Mouse (Mus musculus) testis, adult 2 months (tissue): ENCODE data around the gene Cdc25b. TPM values are rescaled to one million over a fixed set of nuclear protein-coding genes. Genes with fewer than 3 reads are reported as not detected.

Source experiments
- H3K27ac ChIP-seq: fragments of 200-500 bp; 2 replicates; pipeline ENCODE4 v1.5.1; 2012; ENCODE audit warnings: low read depth, low read length; ENCODE audit not compliant: control insufficient read depth, insufficient read depth
- H3K27me3 ChIP-seq: fragments of 200-500 bp; 2 replicates; pipeline ENCODE4 v1.6.1; 2012; ENCODE audit warnings: mild to moderate bottlenecking, low read length, moderate library complexity; ENCODE audit not compliant: control insufficient read depth, insufficient read depth
- H3K36me3 ChIP-seq: fragments of 200-500 bp; 2 replicates; pipeline ENCODE4 v1.6.1; 2012; ENCODE audit warnings: mild to moderate bottlenecking, low read length; ENCODE audit not compliant: control insufficient read depth, insufficient read depth
- H3K4me1 ChIP-seq: fragments of 200-500 bp; 2 replicates; pipeline ENCODE4 v1.6.1; 2012; ENCODE audit warnings: low read length; ENCODE audit not compliant: control insufficient read depth, insufficient read depth
- H3K4me3 ChIP-seq: fragments of 200-500 bp; 2 replicates; pipeline ENCODE4 v1.5.1; 2012; ENCODE audit warnings: low read depth, mild to moderate bottlenecking, low read length, moderate library complexity, mixed read lengths; ENCODE audit not compliant: control insufficient read depth
- CTCF ChIP-seq: fragments of 200-500 bp; IDR thresholded peaks from 2 replicates; pipeline ENCODE4 v1.5.1; 2012; ENCODE audit warnings: low read depth, mild to moderate bottlenecking, inconsistent platforms, low read length, moderate library complexity; ENCODE audit not compliant: control insufficient read depth, insufficient read depth, insufficient replicate concordance
- POLR2A ChIP-seq: fragments of 200-500 bp; IDR thresholded peaks from 2 replicates; pipeline ENCODE4 v1.6.1; 2012; ENCODE audit warnings: low read depth, mild to moderate bottlenecking, inconsistent platforms, low read length, moderate library complexity; ENCODE audit not compliant: control insufficient read depth
- polyA plus RNA-seq: library from polyadenylated mRNA; depleted of rRNA; stranded (reverse); fragments of >200 nt; gene quantifications from 2 replicates; pipeline ENCODE4 v1.2.3, GENCODE M21; 2012; rRNA removed

The Cdc25b gene
- 2.9 and 3.1 TPM in 2 replicates for polyA plus RNA-seq

DNA sequence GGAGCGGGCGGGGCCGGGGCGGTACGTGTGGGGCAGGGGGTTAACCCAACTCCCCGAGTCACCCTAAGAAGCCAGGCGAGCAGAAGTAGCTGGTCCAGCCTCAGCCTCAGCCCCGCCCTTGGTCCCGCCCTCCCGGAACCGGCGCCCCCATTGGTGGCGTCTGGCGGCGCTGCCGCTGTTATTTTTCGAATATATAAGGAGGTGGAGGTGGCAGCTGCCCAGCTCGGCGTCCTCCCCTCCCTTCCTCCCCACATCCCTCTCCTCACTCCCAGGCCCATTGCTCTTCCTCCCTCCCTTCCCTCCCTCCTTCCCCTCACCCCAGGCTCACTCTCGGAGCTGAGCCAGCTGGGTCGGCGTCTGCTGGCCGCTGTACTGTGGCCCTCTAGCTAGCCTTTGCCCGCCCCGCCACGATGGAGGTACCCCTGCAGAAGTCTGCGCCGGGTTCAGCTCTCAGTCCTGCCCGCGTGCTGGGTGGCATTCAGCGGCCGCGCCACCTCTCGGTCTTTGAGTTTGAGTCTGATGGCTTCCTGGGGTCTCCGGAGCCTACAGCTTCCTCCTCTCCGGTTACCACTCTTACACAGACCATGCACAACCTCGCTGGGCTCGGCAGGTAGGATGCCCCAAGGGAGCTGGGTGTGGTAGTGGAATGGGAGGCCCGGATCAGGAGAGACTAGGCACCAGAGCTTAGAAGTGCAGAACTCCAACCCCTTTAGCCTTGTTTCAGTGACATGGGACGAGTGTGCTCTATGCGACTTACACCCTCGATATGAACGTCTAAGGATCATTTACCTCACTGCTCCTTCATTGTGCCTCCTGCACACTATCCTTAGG is at the start of gene Cdc25b, which contains the start of gene Spef1:
TSS of gene Cdc25b (plus strand) at position 179 of the 831 bp plus-strand sequence.
TSS of gene Spef1 (minus strand) at position 512 of the 831 bp plus-strand sequence.
- no peak within 1 kb of the TSS for H3K27ac ChIP-seq
- TF ChIP-seq CTCF (no peak), POLR2A (no peak)
- H3K27me3 ChIP-seq, result no peaks in the 10 kb centered on the region
- no peaks in the 10 kb centered on the region for H3K36me3 ChIP-seq
- peaks cover 10% of the 10 kb centered on the region for H3K4me1 ChIP-seq
- H3K4me3 ChIP-seq, result peak within 1 kb of the TSS; percentile 80

DNA sequence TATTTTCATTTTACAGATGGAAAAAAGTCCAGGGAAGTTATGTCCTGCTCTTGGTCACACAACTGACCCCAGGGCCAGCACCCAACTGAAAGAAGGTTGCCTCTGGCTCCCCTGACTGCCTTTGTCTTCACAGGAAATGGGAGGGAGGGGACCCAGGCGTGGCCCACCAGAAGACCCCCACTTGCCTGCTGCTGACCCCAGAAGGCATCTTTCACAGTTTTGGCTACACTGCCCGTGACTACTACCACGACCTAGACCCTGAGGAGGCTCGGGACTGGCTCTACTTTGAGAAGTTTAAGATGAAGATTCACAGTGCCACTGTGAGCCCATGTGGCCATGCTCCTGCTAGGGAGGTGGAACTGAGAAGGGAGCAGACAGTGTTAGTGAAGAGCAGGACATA is 48.5 kb upstream of the Cdc25b start:
- Histone ChIP-seq H3K4me3 (no peak overlapping the region), H3K27ac (no peak overlapping the region), H3K27me3 (no peaks in the 10 kb centered on the region), H3K36me3 (no peaks in the 10 kb centered on the region), H3K4me1 (peaks cover 6% of the 10 kb centered on the region; the same call in 1 of the 2 replicates)
- TF ChIP-seq POLR2A, result no peak
- TF ChIP-seq CTCF, result no peak

DNA sequence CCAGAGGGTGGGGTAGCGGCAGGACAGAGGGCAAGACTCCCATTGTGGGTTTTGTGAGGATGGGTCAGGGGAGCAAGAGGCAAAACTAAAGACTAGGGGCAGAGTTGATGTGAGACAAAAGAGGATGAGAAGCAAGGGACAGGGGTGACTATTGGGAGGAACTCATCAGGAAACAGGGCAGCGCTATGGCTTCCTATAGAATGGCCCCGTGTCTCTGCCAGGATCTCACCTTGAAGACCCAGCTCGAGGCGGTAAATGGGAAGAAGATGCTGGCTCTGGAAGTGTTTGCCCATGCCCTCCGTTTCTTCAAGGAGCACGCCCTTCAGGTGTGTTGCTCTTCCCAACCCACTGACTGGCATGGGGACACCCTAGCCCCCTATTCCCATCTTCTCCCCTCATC is 48.0 kb upstream of the Cdc25b start:
- Histone ChIP-seq H3K4me1 (peaks cover 6% of the 10 kb centered on the region; the same call in 1 of the 2 replicates), H3K27ac (no peak overlapping the region), H3K27me3 (no peaks in the 10 kb centered on the region), H3K36me3 (no peaks in the 10 kb centered on the region), H3K4me3 (no peak overlapping the region)
- no peak for TF ChIP-seq CTCF
- no peak for TF ChIP-seq POLR2A

DNA sequence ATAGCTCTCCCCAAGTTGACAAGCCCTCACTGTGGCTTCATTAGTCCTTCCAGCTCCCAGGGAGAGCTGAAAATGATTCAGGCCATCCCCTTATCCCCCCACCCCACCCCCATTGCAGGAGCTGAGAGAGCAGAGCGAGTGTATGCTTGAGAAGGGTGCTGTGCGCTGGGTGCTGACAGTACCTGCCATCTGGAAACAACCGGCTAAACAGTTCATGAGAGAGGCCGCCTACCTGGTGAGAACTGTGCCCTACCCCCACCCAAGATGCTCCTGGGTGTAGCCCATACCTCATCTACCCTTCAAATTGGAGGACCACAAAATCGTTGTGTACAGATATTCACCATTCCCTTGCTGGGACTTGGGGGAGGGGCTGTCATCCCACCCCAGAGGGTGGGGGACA is 47.5 kb upstream of the Cdc25b start:
- H3K4me1 ChIP-seq, result peaks cover 6% of the 10 kb centered on the region; the same call in 1 of the 2 replicates

DNA sequence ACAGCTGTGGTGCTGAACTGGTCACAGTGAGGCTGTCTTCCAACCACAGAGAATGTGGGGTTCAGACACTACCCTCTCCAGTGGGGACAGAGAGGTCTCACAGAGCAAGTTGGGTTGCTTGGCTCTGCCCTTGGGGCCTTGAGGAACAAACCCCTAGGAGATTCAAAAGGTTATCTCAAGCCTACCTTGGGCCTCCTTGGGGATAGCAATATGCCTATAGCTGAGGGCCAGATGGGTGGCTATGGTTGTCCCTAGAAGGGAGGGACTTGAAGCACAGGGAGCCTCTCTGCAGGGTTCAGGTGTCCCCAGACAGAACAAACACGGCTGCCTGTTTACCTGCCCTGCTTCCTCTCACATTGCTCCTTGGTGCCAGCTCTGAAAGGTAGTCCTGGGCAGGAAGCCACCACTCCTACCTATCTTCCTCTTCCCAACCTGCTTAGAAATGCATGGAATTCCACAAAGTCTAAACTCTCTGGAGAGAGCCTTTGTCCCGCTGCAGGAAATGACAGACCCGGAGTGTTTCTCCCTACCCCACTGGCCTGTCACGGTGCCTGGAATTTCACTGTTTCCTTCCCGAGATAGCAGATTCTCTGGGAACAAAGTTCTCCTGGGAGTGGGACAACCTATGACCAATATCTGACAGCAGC is 46.7 kb upstream of the Cdc25b start:
- Histone ChIP-seq H3K27ac (no peak overlapping the region), H3K4me3 (no peak overlapping the region)

More for the DNA sequence above, 47.5 kb upstream of the Cdc25b start:
- H3K36me3 ChIP-seq, result no peaks in the 10 kb centered on the region
- H3K4me3 ChIP-seq, result no peak overlapping the region
- TF ChIP-seq POLR2A (no peak), CTCF (no peak)
- H3K27ac ChIP-seq, result no peak overlapping the region
- H3K27me3 ChIP-seq, result no peaks in the 10 kb centered on the region

DNA sequence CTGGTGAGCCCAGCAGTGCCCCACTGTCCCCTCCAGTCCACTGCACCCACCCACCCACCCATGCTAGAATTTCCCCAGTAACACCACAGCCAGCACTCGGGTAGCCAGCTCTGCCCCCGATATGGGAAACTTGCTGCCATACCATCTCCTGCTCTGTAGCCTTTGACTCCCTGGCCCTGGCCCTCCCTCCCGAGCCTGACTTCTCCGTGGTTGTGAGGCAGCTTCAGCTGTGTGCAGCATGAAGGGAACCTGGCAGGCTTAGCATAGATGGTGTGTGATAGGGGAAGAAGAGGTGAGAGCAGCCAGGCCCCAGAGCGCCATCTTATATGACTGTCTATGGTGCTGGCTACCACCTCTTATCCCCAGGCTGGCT is 46.2 kb upstream of the Cdc25b start:
- Histone ChIP-seq H3K27me3 (no peaks in the 10 kb centered on the region), H3K4me3 (no peak overlapping the region), H3K27ac (no peak overlapping the region), H3K36me3 (no peaks in the 10 kb centered on the region), H3K4me1 (peaks cover 6% of the 10 kb centered on the region; the same call in 1 of the 2 replicates)
- TF ChIP-seq POLR2A, result no peak
- TF ChIP-seq CTCF, result no peak

More for the DNA sequence above, 46.7 kb upstream of the Cdc25b start:
- peaks cover 6% of the 10 kb centered on the region; the same call in 1 of the 2 replicates for H3K4me1 ChIP-seq
- TF ChIP-seq CTCF (no peak), POLR2A (no peak)
- no peaks in the 10 kb centered on the region for H3K36me3 ChIP-seq
- H3K27me3 ChIP-seq, result no peaks in the 10 kb centered on the region

DNA sequence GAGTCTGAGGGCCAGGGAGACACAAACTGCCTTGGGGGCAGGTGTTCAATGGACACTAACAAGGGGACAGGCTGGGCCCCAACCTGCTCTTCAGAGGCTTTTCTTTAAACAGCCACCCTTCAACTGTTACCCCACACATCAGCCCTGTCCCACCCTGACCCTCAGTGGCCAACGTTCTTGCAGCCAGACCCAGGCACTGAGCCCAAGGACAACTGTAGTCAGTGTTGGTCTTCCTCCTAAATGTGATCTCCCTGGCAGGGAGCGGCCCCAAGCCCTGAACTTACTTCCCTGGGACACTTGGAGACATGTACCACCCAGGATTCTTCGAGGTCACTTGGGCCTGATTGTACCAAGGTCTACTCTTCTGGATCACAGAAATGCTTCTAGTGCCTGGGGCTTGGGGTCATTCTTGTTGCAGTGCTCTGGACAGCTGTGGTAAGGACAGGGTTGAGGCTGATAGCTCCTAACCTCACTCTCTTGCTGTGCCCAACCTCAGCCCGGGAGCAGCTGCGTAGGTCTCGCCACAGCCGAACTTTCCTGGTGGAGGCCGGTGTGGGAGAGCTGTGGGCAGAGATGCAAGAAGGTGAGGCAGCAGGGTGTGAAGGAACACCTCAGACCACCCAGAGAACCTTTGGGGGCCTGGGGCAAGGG is 45.3 kb upstream of the Cdc25b start:
- Histone ChIP-seq H3K4me1 (peaks cover 6% of the 10 kb centered on the region; the same call in 1 of the 2 replicates), H3K27ac (no peak overlapping the region), H3K36me3 (no peaks in the 10 kb centered on the region), H3K4me3 (no peak overlapping the region), H3K27me3 (no peaks in the 10 kb centered on the region)
- no peak for TF ChIP-seq CTCF
- TF ChIP-seq POLR2A, result no peak
